Mouse (Mus musculus): ENCODE results near the gene Gsk3b. TPM values are rescaled to one million over a fixed set of nuclear protein-coding genes. Genes with fewer than 3 reads are reported as not detected.

Gsk3b gene
- polyA plus RNA-seq, 1 experiment from 2014 or later = 28.1 TPM

DNA sequence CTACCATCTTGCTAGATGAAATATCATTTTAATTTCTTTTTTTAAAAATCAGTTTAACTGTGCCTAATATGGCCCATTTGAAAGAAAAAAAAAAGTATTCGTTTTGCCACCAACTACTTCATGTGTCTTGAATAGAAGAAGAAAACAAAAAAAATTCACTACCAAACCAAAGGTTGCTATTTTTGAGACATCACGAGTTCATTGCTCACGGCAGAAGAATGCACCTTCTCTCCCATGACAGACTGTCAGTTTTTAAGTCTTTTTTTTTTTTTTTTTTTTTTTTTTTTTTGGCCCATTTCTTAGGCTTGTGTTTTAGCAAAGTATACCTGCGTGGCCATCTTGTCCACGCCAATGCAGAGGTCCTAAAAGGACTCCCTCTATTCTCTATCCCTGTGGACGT is 155.3 kb downstream of the Gsk3b start:
- no peak for ATAC-seq (ENCODE audit: low FRiP score, low TSS enrichment)
- H3K9ac ChIP-seq (ENCODE audit: low read length) = no peak overlapping the region
- no peak overlapping the region for H3K4me3 ChIP-seq (ENCODE audit: low read depth, low read length)
- no peak for DNase-seq (ENCODE audit: low spot score)
- no peak overlapping the region for H3K4me2 ChIP-seq (replicated peaks; ENCODE audit: low read depth)
- no peaks in the 10 kb centered on the region for H3K9me3 ChIP-seq (ENCODE audit: control insufficient read depth, low read length)
- TF ChIP-seq EP300 (optimal IDR thresholded peaks at IDR 0.05) (no peak), CTCF (IDR thresholded peaks at IDR 0.05; ENCODE audit: low read depth) (no peak)
- no peaks in the 10 kb centered on the region for H3K4me1 ChIP-seq (replicated peaks; ENCODE audit: control insufficient read depth, insufficient read depth)
- H3K27ac ChIP-seq (replicated peaks) = no peak overlapping the region
- no peaks in the 10 kb centered on the region for H3K27me3 ChIP-seq (ENCODE audit: control insufficient read depth, insufficient read depth, low read length)
- H3K36me3 ChIP-seq (ENCODE audit: control insufficient read depth, insufficient read depth, low read length) = peaks cover 5% of the 10 kb centered on the region; the same call in 1 of the 2 replicates
- WGBS = 89% methylated on average over 6 of the region's 6 CpGs

DNA sequence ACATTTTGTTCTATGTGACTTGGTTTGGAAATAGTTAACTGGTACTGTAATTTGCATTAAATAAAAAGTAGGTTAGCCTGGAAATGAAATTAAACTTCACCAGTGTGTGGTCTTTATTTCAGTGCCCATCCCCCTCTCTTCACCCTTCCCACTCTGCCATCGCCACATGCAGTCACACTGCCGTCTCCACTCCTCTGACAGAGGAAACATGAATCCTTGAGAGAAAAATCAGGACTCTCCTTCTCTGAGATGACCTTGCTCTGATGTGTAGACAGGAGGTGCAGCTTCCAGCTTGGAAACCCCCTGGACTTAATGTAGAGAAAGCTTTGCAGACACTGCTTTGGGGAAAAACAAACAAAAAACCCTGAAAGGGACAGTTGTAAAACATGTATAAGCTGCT is 156.6 kb downstream of the Gsk3b start:
- H3K27me3 ChIP-seq (ENCODE audit: control insufficient read depth, insufficient read depth, low read length) = no peaks in the 10 kb centered on the region
- H3K4me3 ChIP-seq (ENCODE audit: low read depth, low read length) = no peak overlapping the region
- no peaks in the 10 kb centered on the region for H3K4me1 ChIP-seq (replicated peaks; ENCODE audit: control insufficient read depth, insufficient read depth)
- no peak for DNase-seq (ENCODE audit: low spot score)
- no peak overlapping the region for H3K27ac ChIP-seq (replicated peaks)
- H3K4me2 ChIP-seq (replicated peaks; ENCODE audit: low read depth) = no peak overlapping the region
- no peak; the same call in 1 of the 2 replicates for ATAC-seq (ENCODE audit: low FRiP score, low TSS enrichment)
- H3K36me3 ChIP-seq (ENCODE audit: control insufficient read depth, insufficient read depth, low read length) = peaks cover 5% of the 10 kb centered on the region; the same call in 1 of the 2 replicates
- TF ChIP-seq CTCF (IDR thresholded peaks at IDR 0.05; ENCODE audit: low read depth) (no peak), EP300 (optimal IDR thresholded peaks at IDR 0.05) (no peak)
- H3K9ac ChIP-seq (ENCODE audit: low read length) = no peak overlapping the region
- H3K9me3 ChIP-seq (ENCODE audit: control insufficient read depth, low read length) = no peaks in the 10 kb centered on the region
- 74% methylated on average over 2 of the region's 2 CpGs for WGBS

DNA sequence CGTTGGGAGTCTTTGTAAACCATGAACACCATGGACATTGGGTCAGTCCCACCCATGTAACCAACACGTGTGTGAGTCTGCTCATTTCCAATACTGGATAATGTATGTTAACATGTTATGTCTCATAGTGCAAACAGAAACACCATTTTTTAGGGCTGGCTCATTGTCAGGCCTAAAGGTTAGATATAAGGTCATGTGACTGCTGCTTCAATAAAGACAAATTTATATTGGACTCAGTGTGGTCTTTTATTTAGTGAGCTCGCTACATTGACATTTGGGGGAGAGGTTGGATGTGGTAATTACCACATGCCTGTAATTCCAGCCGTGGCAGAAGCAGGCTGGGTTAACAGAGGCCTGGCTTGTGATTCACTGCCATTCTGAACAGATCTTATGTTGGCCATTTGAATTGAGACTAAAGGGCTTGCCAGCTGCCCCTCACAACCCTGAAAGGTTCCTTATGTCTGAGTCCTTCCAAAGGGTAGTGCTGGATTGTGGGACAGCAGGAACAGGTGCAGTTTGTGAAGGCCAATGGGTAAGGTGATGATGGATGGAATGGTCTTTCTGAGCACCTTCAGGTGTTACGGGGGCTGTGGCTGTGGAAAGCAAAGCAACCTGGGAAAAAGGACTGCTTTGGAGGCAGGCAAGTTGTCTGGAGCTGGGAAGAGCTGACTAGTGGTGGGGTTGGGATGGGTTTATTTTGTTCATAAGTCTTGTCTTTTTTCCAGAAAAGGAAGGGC is 157.2 kb downstream of the Gsk3b start:
- Histone ChIP-seq H3K4me3 (ENCODE audit: low read depth, low read length) (no peak overlapping the region), H3K9ac (ENCODE audit: low read length) (no peak overlapping the region), H3K27me3 (ENCODE audit: control insufficient read depth, insufficient read depth, low read length) (no peaks in the 10 kb centered on the region), H3K4me1 (replicated peaks; ENCODE audit: control insufficient read depth, insufficient read depth) (no peaks in the 10 kb centered on the region), H3K27ac (replicated peaks) (no peak overlapping the region), H3K36me3 (ENCODE audit: control insufficient read depth, insufficient read depth, low read length) (peaks cover 5% of the 10 kb centered on the region; the same call in 1 of the 2 replicates), H3K9me3 (ENCODE audit: control insufficient read depth, low read length) (no peaks in the 10 kb centered on the region), H3K4me2 (replicated peaks; ENCODE audit: low read depth) (no peak overlapping the region)
- WGBS = 66% methylated on average over 5 of the region's 5 CpGs
- no peak for TF ChIP-seq CTCF (IDR thresholded peaks at IDR 0.05; ENCODE audit: low read depth)
- TF ChIP-seq EP300 (optimal IDR thresholded peaks at IDR 0.05) = no peak
- DNase-seq (ENCODE audit: low spot score) (no peak), ATAC-seq (ENCODE audit: low FRiP score, low TSS enrichment) (peak; percentile 29; the same call in 1 of the 2 replicates)

DNA sequence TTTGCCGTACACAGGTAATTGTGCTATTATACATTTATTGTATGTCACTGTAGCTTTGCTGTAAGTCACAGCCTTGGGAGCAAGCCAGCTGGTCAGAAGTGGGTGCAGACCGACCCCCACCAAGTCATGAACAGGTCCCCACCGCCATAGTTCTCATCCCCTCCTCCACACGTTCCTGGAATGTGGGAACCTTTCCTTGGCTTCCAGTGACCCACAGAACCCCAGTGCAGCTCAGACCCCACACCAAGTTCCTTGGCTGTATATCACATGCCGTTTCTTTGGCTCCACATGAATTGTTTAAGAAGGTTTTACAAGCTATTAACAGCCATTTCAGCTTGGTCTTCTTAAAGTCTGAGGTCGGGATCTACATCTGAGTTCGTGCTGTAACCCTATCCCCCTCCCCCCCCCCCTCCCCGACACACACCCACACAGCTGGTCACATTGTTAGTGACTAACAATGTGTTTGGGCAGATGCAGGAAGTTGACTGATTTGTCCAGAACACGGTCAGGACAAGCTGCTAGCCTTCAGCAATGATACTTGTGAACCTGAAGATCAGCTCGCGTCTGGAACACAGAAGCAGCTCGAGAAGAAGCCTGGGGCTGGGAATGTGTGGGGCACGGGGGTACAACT is 159.6 kb downstream of the Gsk3b start:
- no peak overlapping the region for H3K4me2 ChIP-seq (replicated peaks; ENCODE audit: low read depth)
- 0 out of 2 replicates have a peak, but pooled peaks have one; percentile 7 for ATAC-seq (ENCODE audit: low FRiP score, low TSS enrichment)
- H3K9ac ChIP-seq (ENCODE audit: low read length) = no peak overlapping the region
- no peak for TF ChIP-seq CTCF (IDR thresholded peaks at IDR 0.05; ENCODE audit: low read depth)
- TF ChIP-seq EP300 (optimal IDR thresholded peaks at IDR 0.05) = no peak
- no peak overlapping the region for H3K4me3 ChIP-seq (ENCODE audit: low read depth, low read length)
- WGBS = 32% methylated on average over 13 of the region's 13 CpGs
- no peaks in the 10 kb centered on the region for H3K9me3 ChIP-seq (ENCODE audit: control insufficient read depth, low read length)
- no peak overlapping the region for H3K27ac ChIP-seq (replicated peaks)
- no peaks in the 10 kb centered on the region for H3K36me3 ChIP-seq (ENCODE audit: control insufficient read depth, insufficient read depth, low read length)
- H3K27me3 ChIP-seq (ENCODE audit: control insufficient read depth, insufficient read depth, low read length) = no peaks in the 10 kb centered on the region
- no peak for DNase-seq (ENCODE audit: low spot score)
- H3K4me1 ChIP-seq (replicated peaks; ENCODE audit: control insufficient read depth, insufficient read depth) = no peaks in the 10 kb centered on the region

- 89% methylated on average over 6 of the region's 6 CpGs for WGBS
- Histone ChIP-seq H3K27ac (replicated peaks) (no peak overlapping the region), H3K4me1 (replicated peaks; ENCODE audit: control insufficient read depth, insufficient read depth) (no peaks in the 10 kb centered on the region), H3K27me3 (ENCODE audit: control insufficient read depth, insufficient read depth, low read length) (no peaks in the 10 kb centered on the region), H3K9me3 (ENCODE audit: control insufficient read depth, low read length) (no peaks in the 10 kb centered on the region), H3K4me3 (ENCODE audit: low read depth, low read length) (no peak overlapping the region), H3K9ac (ENCODE audit: low read length) (no peak overlapping the region), H3K36me3 (ENCODE audit: control insufficient read depth, insufficient read depth, low read length) (no peaks in the 10 kb centered on the region), H3K4me2 (replicated peaks; ENCODE audit: low read depth) (no peak overlapping the region)
- TF ChIP-seq CTCF (IDR thresholded peaks at IDR 0.05; ENCODE audit: low read depth) = no peak
- TF ChIP-seq EP300 (optimal IDR thresholded peaks at IDR 0.05) = no peak
- ATAC-seq (ENCODE audit: low FRiP score, low TSS enrichment) (no peak), DNase-seq (ENCODE audit: low spot score) (no peak)
Measured at GRCm38 (mm10) chr16:38250467-38250866, 161.7 kb downstream of the Gsk3b start.

DNA sequence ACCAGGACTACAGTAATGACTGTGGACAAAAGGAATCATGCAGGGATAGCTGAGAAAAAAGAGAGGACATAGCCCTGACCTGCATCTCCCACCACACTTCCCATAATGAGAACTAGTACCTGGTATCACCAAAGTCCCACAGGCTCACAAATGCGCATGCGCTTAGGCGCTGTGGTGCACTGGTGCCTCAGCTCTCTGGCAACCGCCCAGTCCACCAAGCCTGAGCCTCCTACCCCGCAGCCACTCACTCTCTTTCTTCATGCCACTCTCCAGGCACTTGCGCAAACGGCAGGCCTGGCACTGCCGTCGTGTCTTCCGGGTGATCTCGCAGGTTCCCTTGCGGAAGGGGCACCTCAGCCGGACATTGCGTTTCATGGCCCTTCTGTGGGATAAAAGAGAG is 165.2 kb downstream of the Gsk3b start:
- no peak for TF ChIP-seq CTCF (IDR thresholded peaks at IDR 0.05; ENCODE audit: low read depth)
- TF ChIP-seq EP300 (optimal IDR thresholded peaks at IDR 0.05) = no peak
- Histone ChIP-seq H3K9ac (ENCODE audit: low read length) (no peak overlapping the region), H3K27me3 (ENCODE audit: control insufficient read depth, insufficient read depth, low read length) (no peaks in the 10 kb centered on the region), H3K4me2 (replicated peaks; ENCODE audit: low read depth) (no peak overlapping the region), H3K27ac (replicated peaks) (no peak overlapping the region), H3K4me1 (replicated peaks; ENCODE audit: control insufficient read depth, insufficient read depth) (no peaks in the 10 kb centered on the region), H3K36me3 (ENCODE audit: control insufficient read depth, insufficient read depth, low read length) (no peaks in the 10 kb centered on the region), H3K9me3 (ENCODE audit: control insufficient read depth, low read length) (no peaks in the 10 kb centered on the region), H3K4me3 (ENCODE audit: low read depth, low read length) (no peak overlapping the region)
- ATAC-seq (ENCODE audit: low FRiP score, low TSS enrichment) (no peak), DNase-seq (ENCODE audit: low spot score) (no peak)
- 80% methylated on average over 14 of the region's 14 CpGs for WGBS
